Mouse (Mus musculus) cerebellum, adult 18-20 months (tissue): ENCODE measurements around the gene Zbtb7b.

ENCODE experiments used
- DNase-seq, 2 experiments: peaks; one replicate each; pipeline ENCODE4 v3.0.0; 2021

Zbtb7b gene

GRCm38 (mm10) chr3:89332476-89332875, 62.1 kb downstream of the Zbtb7b start:
- no peak for DNase-seq

DNA sequence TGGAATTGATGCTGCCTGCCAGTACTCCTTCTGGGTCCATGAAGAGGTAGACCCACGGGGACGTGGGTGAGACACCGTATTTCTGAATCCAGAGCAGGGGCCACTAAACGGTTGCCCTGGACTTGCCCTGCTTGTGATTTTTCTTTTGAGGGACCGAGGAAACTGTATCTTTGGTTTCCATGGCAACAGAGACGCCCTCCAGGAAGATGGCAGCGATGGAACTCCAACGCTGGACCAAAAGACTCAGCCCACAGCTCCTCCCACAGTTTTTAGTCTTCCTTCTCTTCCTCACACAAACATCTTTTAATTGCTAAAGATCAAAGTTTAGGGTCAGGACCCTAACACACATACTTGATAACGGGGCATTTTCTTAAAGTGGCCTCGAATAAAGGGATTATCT, 62.6 kb downstream of the Zbtb7b start:
- DNase-seq = no peak

DNA sequence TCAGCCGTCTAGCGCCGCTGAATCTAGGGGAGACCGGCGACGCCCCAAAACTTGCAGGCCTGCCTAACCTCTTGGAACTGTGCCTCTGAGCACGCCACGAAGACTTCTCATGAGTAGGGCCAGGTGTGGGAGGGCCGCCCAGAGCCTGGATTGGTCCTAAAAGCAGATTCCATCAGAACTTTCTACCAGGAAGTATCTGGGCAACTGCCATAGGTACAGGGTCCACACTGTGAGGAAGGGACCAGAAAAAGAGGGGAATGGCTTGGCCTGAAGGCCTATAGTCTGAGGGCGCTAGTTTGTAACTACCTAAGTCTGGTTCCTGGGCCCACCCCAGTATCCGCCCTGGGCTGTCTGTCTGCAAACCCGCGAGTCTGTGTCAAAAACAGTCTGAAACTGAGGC, 63.0 kb downstream of the Zbtb7b start:
- DNase-seq = no peak

GRCm38 (mm10) chr3:89330948-89331347, 63.6 kb downstream of the Zbtb7b start:
- DNase-seq = no peak

- DNase-seq = no peak
These were observed 64.2 kb downstream of the Zbtb7b start for GRCm38 (mm10) chr3:89330346-89330745.

DNA sequence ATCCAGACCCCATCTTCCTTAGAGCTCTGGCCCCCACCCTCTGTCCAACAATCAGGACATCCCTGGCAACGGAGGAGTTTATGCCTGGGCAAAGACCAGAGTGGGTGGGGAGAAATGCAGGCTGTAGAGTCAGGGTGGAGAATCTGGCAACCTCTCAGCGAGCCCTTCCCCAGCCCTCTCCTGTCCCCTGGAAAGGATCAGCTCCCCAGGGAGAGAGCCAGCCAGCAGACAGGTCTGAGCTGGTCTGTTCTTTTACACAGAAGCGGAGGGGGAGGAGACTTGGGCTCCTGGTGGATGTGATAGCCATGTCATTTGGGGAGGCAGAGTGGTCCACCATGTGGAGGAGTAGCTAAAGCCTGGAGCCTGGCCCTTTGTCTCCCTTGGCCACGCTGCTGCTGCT, 66.0 kb downstream of the Zbtb7b start:
- no peak for DNase-seq
